Mouse (Mus musculus) stomach, postnatal 0 days (tissue): ENCODE data around the gene Sox6. TPM values are rescaled to one million over a fixed set of nuclear protein-coding genes. Genes with fewer than 3 reads are reported as not detected.

Source experiments
- ATAC-seq: fragments of 200-750 bp; cut with Nextera tagmentation; 2 replicates; pipeline ENCODE4 v1.8.0; 2017; ENCODE audit not compliant: low FRiP score, low TSS enrichment
- DNase-seq: peaks from one replicate; pipeline ENCODE4 v3.0.0-alpha.2; 2016; ENCODE audit warnings: low spot score
- H3K27ac ChIP-seq: fragments of 300-500 bp; sonication (generic); replicated peaks from 2 replicates; pipeline ENCODE4 v1.5.1; 2014; ENCODE audit warnings: mild to moderate bottlenecking, control low read depth
- H3K27me3 ChIP-seq: fragments of 300-500 bp; sonication (generic); 2 replicates; pipeline ENCODE4 v1.6.1; 2014; ENCODE audit warnings: low read length; ENCODE audit not compliant: control insufficient read depth, insufficient read depth
- H3K36me3 ChIP-seq: fragments of 300-500 bp; sonication (generic); 2 replicates; pipeline ENCODE4 v1.6.1; 2014; ENCODE audit warnings: low read length, mixed read lengths; ENCODE audit not compliant: control insufficient read depth, insufficient read depth
- H3K4me1 ChIP-seq: fragments of 300-500 bp; sonication (generic); replicated peaks from 2 replicates; pipeline ENCODE4 v1.6.1; 2014; ENCODE audit warnings: antibody characterized with exemption; ENCODE audit not compliant: control insufficient read depth, insufficient read depth
- H3K4me2 ChIP-seq: fragments of 300-500 bp; sonication (generic); replicated peaks from 2 replicates; pipeline ENCODE4 v1.6.1; 2014; ENCODE audit warnings: low read depth, mild to moderate bottlenecking, control low read depth, moderate library complexity
- H3K4me3 ChIP-seq: fragments of 300-500 bp; sonication (generic); 2 replicates; pipeline ENCODE4 v1.5.1; 2014; ENCODE audit warnings: low read depth, low read length, control low read depth
- H3K9ac ChIP-seq: fragments of 300-500 bp; sonication (generic); 2 replicates; pipeline ENCODE4 v1.6.1; 2014; ENCODE audit warnings: mild to moderate bottlenecking, low read length, control low read depth, mixed read lengths
- H3K9me3 ChIP-seq: fragments of 300-500 bp; sonication (generic); 2 replicates; pipeline ENCODE4 v1.6.1; 2016; ENCODE audit warnings: low read length; ENCODE audit not compliant: control insufficient read depth
- CTCF ChIP-seq: IDR thresholded peaks from 2 replicates; pipeline ENCODE4 v1.5.1; 2016; ENCODE audit warnings: antibody characterized with exemption, low read depth, mild to moderate bottlenecking, moderate library complexity
- EP300 ChIP-seq: optimal IDR thresholded peaks from 2 replicates; pipeline ENCODE3; 2016; ENCODE audit warnings: antibody characterized with exemption
- WGBS: fragments of 180-500 bp; shearing (Covaris S2); extraction: QIAGEN DNeasy Blood & Tissue Kit; methylation state at CpG from one replicate; pipeline ENCODE4 v1.1.7; 2014; 5-methylcytosine and 5-hydroxymethylcytosine counted together
- polyA plus RNA-seq: library from polyadenylated mRNA; unstranded; fragments of >200 nt; fragmentation: Nextera tagmentation; extraction: Ambion mirVana; gene quantifications from 2 replicates; pipeline ENCODE4 v1.2.1, GENCODE M21; 2015

Gene Sox6
- polyA plus RNA-seq, 1 experiment from 2014 or later: 28.7 TPM

DNA sequence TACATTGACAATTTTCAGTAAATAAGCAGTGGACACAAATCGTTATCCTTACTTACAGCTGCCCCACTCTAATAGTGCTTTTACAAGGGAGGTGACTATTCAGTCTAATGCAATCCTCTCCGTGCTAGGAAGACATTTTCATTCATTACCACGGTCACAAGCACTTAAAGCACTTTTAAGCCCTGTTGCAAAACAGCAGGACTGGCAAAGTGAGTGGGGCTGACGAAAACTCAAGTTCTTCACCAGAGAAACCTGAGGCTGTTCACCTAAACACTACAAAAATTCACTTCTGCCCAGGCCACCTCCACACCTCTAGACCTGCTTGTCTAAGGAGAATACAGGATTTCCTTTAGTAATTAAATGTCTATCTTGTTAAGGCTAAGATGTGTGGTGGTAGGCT is 283.3 kb downstream of the Sox6 start:
- TF ChIP-seq EP300 (no peak), CTCF (no peak)
- no peaks in the 10 kb centered on the region for H3K4me1 ChIP-seq
- no peak overlapping the region for H3K4me3 ChIP-seq
- no peak overlapping the region for H3K4me2 ChIP-seq
- H3K36me3 ChIP-seq: no peaks in the 10 kb centered on the region
- H3K27me3 ChIP-seq: no peaks in the 10 kb centered on the region
- H3K9ac ChIP-seq: no peak overlapping the region
- no peaks in the 10 kb centered on the region for H3K9me3 ChIP-seq
- H3K27ac ChIP-seq: no peak overlapping the region
- DNase-seq: no peak
- 59% methylated on average over 4 of the region's 4 CpGs for WGBS
- ATAC-seq: no peak

- no peak overlapping the region for H3K4me2 ChIP-seq
- H3K4me3 ChIP-seq: no peak overlapping the region
- ATAC-seq: no peak
- H3K4me1 ChIP-seq: no peaks in the 10 kb centered on the region
- DNase-seq: no peak
- 80% methylated on average over 7 of the region's 7 CpGs for WGBS
- no peak overlapping the region for H3K9ac ChIP-seq
- H3K27me3 ChIP-seq: no peaks in the 10 kb centered on the region
- no peaks in the 10 kb centered on the region for H3K36me3 ChIP-seq
- no peak for TF ChIP-seq EP300
- TF ChIP-seq CTCF: no peak
- no peak overlapping the region for H3K27ac ChIP-seq
- no peaks in the 10 kb centered on the region for H3K9me3 ChIP-seq
Observed at GRCm38 (mm10) chr7:115754216-115754615, 284.4 kb downstream of the Sox6 start.

DNA sequence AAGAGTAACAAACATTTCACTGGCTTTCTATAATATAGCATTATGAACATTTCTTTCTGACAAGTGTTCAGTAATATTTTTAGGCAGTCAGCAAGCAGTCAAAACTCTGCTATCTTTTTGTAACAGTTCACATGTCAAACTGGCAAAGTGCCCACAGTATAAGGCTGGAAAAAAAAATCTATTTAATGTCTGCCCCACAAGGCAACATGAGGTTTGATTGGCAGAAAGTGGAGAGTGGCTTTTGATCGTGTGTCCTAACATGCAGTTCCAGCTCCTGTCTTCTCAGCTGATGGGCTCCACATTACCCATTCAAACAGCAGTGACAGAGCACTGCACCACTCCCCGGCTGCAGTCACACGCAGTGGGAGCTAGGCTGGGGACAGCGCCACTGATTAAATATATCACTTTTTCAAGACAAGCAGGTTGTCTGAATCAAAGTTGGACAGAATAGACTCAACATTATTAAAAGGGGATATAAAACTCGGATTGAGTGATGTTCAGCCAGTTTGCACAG is 286.4 kb downstream of the Sox6 start:
- Histone ChIP-seq H3K27me3 (no peaks in the 10 kb centered on the region), H3K9ac (no peak overlapping the region), H3K4me3 (no peak overlapping the region), H3K36me3 (no peaks in the 10 kb centered on the region), H3K4me2 (no peak overlapping the region), H3K9me3 (no peaks in the 10 kb centered on the region), H3K4me1 (no peaks in the 10 kb centered on the region; the same call in 1 of the 2 replicates), H3K27ac (no peak overlapping the region)
- WGBS: 30% methylated on average over 5 of the region's 5 CpGs
- DNase-seq: no peak
- no peak for ATAC-seq
- TF ChIP-seq CTCF (no peak), EP300 (no peak)

DNA sequence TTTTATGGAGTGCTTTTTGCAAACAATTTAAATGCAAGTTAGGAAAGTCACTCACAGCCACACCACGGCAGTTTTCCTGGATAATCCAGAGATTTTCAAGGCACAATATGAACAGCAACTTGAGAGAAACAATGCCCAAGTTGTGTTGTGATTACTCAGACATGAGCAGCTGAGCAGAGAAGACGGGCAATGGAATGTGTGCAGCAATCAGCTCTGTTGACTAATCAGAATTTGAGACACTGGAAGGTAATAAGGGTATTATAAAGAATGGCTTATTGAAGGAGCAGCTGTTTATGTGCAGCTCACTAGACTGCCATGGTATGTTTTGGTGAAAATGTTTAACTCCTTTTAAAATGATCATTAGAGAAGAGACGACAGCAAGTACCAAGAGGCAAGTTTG is 287.5 kb downstream of the Sox6 start:
- Histone ChIP-seq H3K9ac (no peak overlapping the region), H3K27ac (no peak overlapping the region), H3K4me1 (no peaks in the 10 kb centered on the region; the same call in 1 of the 2 replicates), H3K4me3 (no peak overlapping the region), H3K9me3 (no peaks in the 10 kb centered on the region), H3K4me2 (no peak overlapping the region), H3K27me3 (no peaks in the 10 kb centered on the region), H3K36me3 (no peaks in the 10 kb centered on the region)
- DNase-seq: no peak
- no peak for TF ChIP-seq EP300
- no peak for TF ChIP-seq CTCF
- 43% methylated on average over 3 of the region's 3 CpGs for WGBS
- ATAC-seq: no peak

- ATAC-seq (no peak), DNase-seq (no peak)
- no peaks in the 10 kb centered on the region for H3K36me3 ChIP-seq
- no peaks in the 10 kb centered on the region; the same call in 1 of the 2 replicates for H3K4me1 ChIP-seq
- 47% methylated on average over 8 of the region's 8 CpGs for WGBS
- no peaks in the 10 kb centered on the region for H3K9me3 ChIP-seq
- H3K9ac ChIP-seq: no peak overlapping the region
- no peak overlapping the region for H3K4me3 ChIP-seq
- H3K4me2 ChIP-seq: no peak overlapping the region
- no peaks in the 10 kb centered on the region for H3K27me3 ChIP-seq
- TF ChIP-seq CTCF (no peak), EP300 (no peak)
- no peak overlapping the region for H3K27ac ChIP-seq
Observed at GRCm38 (mm10) chr7:115750275-115750825, 288.2 kb downstream of the Sox6 start.

DNA sequence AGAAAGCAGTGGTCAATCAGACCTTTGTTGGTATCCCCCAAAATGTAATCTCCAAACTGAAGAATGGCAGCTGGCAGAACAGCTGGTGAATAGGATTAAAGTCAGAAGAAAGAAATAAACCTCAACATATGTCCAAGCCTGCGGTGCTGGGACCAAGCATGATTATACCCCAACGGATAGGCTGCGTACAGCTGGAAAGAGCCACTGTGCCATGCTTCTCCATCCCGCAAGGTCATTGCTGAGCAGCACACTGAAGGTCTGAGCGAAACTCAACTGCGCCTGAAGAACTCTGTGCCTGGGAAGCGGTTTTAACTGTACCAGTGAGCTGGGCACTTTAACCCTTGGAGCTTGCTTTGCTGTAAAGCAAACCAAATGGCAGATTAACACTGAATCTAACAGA is 291.1 kb downstream of the Sox6 start:
- no peak for ATAC-seq
- Histone ChIP-seq H3K36me3 (no peaks in the 10 kb centered on the region), H3K27ac (no peak overlapping the region), H3K9me3 (no peaks in the 10 kb centered on the region), H3K27me3 (no peaks in the 10 kb centered on the region), H3K4me2 (no peak overlapping the region), H3K4me1 (no peaks in the 10 kb centered on the region; the same call in 1 of the 2 replicates), H3K4me3 (no peak overlapping the region), H3K9ac (no peak overlapping the region)
- TF ChIP-seq CTCF (no peak), EP300 (no peak)
- no peak for DNase-seq
- 57% methylated on average over 7 of the region's 7 CpGs for WGBS
